Mouse (Mus musculus): ENCODE data around the gene Zbtb33. TPM values are rescaled to one million over a fixed set of nuclear protein-coding genes. Genes with fewer than 3 reads are reported as not detected.

Gene Zbtb33
- polyA plus RNA-seq, 1 experiment from 2014 or later: 9.7 TPM

- WGBS (ENCODE audit: missing documents): 70% methylated on average over 2 of the region's 2 CpGs
- no peak overlapping the region for H3K27ac ChIP-seq
Measured at GRCm38 (mm10) chrX:38222757-38223156, 33.2 kb downstream of the Zbtb33 start.

GRCm38 (mm10) chrX:38229888-38230287 lies 40.3 kb downstream of the Zbtb33 start:
- WGBS (ENCODE audit: missing documents): no CpG with 5 or more reads among the region's 1 CpGs
- no peaks in the 10 kb centered on the region for H3K79me2 ChIP-seq (ENCODE audit: inconsistent target)

More at GRCm38 (mm10) chrX:38222757-38223156, 33.2 kb downstream of the Zbtb33 start:
- Histone ChIP-seq H3K4me3 (ENCODE audit: inconsistent target) (no peak overlapping the region), H3K36me3 (ENCODE audit: inconsistent target) (no peaks in the 10 kb centered on the region), H3K79me2 (ENCODE audit: inconsistent target) (no peaks in the 10 kb centered on the region)

GRCm38 (mm10) chrX:38237731-38238130 lies 48.1 kb downstream of the Zbtb33 start:
- 50% methylated on average over 2 of the region's 2 CpGs for WGBS (ENCODE audit: missing documents)
- Histone ChIP-seq H3K36me3 (ENCODE audit: inconsistent target) (no peaks in the 10 kb centered on the region), H3K27ac (no peak overlapping the region), H3K4me3 (ENCODE audit: inconsistent target) (no peak overlapping the region), H3K79me2 (ENCODE audit: inconsistent target) (no peaks in the 10 kb centered on the region)

More at GRCm38 (mm10) chrX:38229888-38230287, 40.3 kb downstream of the Zbtb33 start:
- H3K36me3 ChIP-seq (ENCODE audit: inconsistent target): no peaks in the 10 kb centered on the region
- no peak overlapping the region for H3K27ac ChIP-seq
- no peak overlapping the region for H3K4me3 ChIP-seq (ENCODE audit: inconsistent target)

Other genes starting within 250 kb of the Zbtb33 start
- gene Btg1-ps1, start 171.0 kb upstream of the Zbtb33 start, polyA plus RNA-seq (2018): not detected in 3 replicates
- not detected in 3 replicates for gene Btg1-ps2, start 146.7 kb upstream of the Zbtb33 start, polyA plus RNA-seq (2018)
- not detected in 3 replicates for gene Rhox10, start 123.3 kb upstream of the Zbtb33 start, polyA plus RNA-seq (2018)
- gene Rhox11, start 104.7 kb upstream of the Zbtb33 start, polyA plus RNA-seq (2018): not detected in 3 replicates
- not detected in 3 replicates for gene Rhox12, start 78.9 kb upstream of the Zbtb33 start, polyA plus RNA-seq (2018)
- not detected in 3 replicates for gene Rhox13, start 68.6 kb upstream of the Zbtb33 start, polyA plus RNA-seq (2018)
- gene Tmem255a, start 62.6 kb downstream of the Zbtb33 start, polyA plus RNA-seq (2018): not detected in 3 replicates
- gene Atp1b4, start 126.4 kb downstream of the Zbtb33 start, polyA plus RNA-seq (2018): not detected in 3 replicates